Mouse (Mus musculus) midbrain, embryonic 11.5 days (tissue): ENCODE data around the gene Hist2h2aa2. TPM values are rescaled to one million over a fixed set of nuclear protein-coding genes. Genes with fewer than 3 reads are reported as not detected.
A peak's percentile ranks its signal among the peaks of the same experiment; 100 is the strongest.

Experiments
- ATAC-seq: fragments of 200-750 bp; cut with Nextera tagmentation; 2 replicates; pipeline ENCODE4 v1.8.0; 2017; ENCODE audit warnings: moderate TSS enrichment, moderate library complexity; ENCODE audit not compliant: low FRiP score
- DNase-seq: peaks from one replicate; pipeline ENCODE4 v3.0.0; 2015; ENCODE audit warnings: low spot score; ENCODE audit errors: missing footprints
- H3K27ac ChIP-seq: fragments of 300-500 bp; sonication (generic); 2 replicates; pipeline ENCODE4 v1.5.1; 2014; ENCODE audit warnings: low read depth, low read length
- H3K27me3 ChIP-seq: fragments of 300-500 bp; sonication (generic); 2 replicates; pipeline ENCODE4 v1.6.1; 2014; ENCODE audit warnings: mild to moderate bottlenecking, low read length, moderate library complexity, mixed read lengths; ENCODE audit not compliant: control insufficient read depth, insufficient read depth
- H3K36me3 ChIP-seq: fragments of 300-500 bp; sonication (generic); 2 replicates; pipeline ENCODE4 v1.6.1; 2014; ENCODE audit warnings: mild to moderate bottlenecking, low read length, moderate library complexity, mixed read lengths; ENCODE audit not compliant: control insufficient read depth, insufficient read depth
- H3K4me1 ChIP-seq: fragments of 300-500 bp; sonication (generic); 2 replicates; pipeline ENCODE4 v1.6.1; 2014; ENCODE audit warnings: low read length; ENCODE audit not compliant: control insufficient read depth, insufficient read depth
- H3K4me2 ChIP-seq: fragments of 300-500 bp; sonication (generic); 2 replicates; pipeline ENCODE4 v1.6.1; 2014; ENCODE audit warnings: mild to moderate bottlenecking, moderate library complexity
- H3K4me3 ChIP-seq: fragments of 300-500 bp; sonication (generic); 2 replicates; pipeline ENCODE4 v1.5.1; 2014; ENCODE audit warnings: low read depth, low read length
- H3K9ac ChIP-seq: fragments of 300-500 bp; sonication (generic); 2 replicates; pipeline ENCODE4 v1.6.1; 2014; ENCODE audit warnings: low read length
- H3K9me3 ChIP-seq: fragments of 300-500 bp; sonication (generic); 2 replicates; pipeline ENCODE4 v1.6.1; 2016; ENCODE audit warnings: low read length; ENCODE audit not compliant: control insufficient read depth
- WGBS: fragments of 180-500 bp; shearing (Covaris S2); extraction: QIAGEN DNeasy Blood & Tissue Kit; methylation state at CpG from one replicate; pipeline ENCODE4 v1.1.7; 2014; 5-methylcytosine and 5-hydroxymethylcytosine counted together
- polyA plus RNA-seq: library from polyadenylated mRNA; unstranded; fragments of >200 nt; fragmentation: Nextera tagmentation; extraction: Ambion mirVana; gene quantifications from 2 replicates; pipeline ENCODE4 v1.2.1, GENCODE M21; 2014

The Hist2h2aa2 gene
- polyA plus RNA-seq, 1 experiment from 2014 or later, result 55.2 TPM

- no peak overlapping the region for H3K9ac ChIP-seq
- no peak overlapping the region for H3K4me2 ChIP-seq
- WGBS, result 78% methylated on average over 4 of the region's 4 CpGs
- ATAC-seq, result no peak
- no peaks in the 10 kb centered on the region for H3K36me3 ChIP-seq
- no peaks in the 10 kb centered on the region for H3K9me3 ChIP-seq
- no peak overlapping the region for H3K4me3 ChIP-seq
- peaks cover under 1% of the 10 kb centered on the region; the same call in 1 of the 2 replicates for H3K4me1 ChIP-seq
- DNase-seq, result no peak
- H3K27me3 ChIP-seq, result no peaks in the 10 kb centered on the region
- H3K27ac ChIP-seq, result no peak overlapping the region
Observed at GRCm38 (mm10) chr3:96230910-96231757, 8.9 kb downstream of the Hist2h2aa2 start.

GRCm38 (mm10) chr3:96230404-96230803 lies 9.7 kb downstream of the Hist2h2aa2 start:
- WGBS, result 79% methylated on average over 2 of the region's 2 CpGs
- Histone ChIP-seq H3K4me2 (no peak overlapping the region), H3K4me1 (peaks cover 5% of the 10 kb centered on the region; the same call in 1 of the 2 replicates), H3K9me3 (no peaks in the 10 kb centered on the region), H3K27me3 (no peaks in the 10 kb centered on the region), H3K4me3 (no peak overlapping the region), H3K36me3 (no peaks in the 10 kb centered on the region), H3K27ac (no peak overlapping the region), H3K9ac (no peak overlapping the region)
- DNase-seq, result no peak
- ATAC-seq, result no peak

GRCm38 (mm10) chr3:96228828-96229227 lies 11.2 kb downstream of the Hist2h2aa2 start:
- ATAC-seq, result no peak
- H3K4me2 ChIP-seq, result no peak overlapping the region
- H3K9me3 ChIP-seq, result no peaks in the 10 kb centered on the region
- 87% methylated on average over 2 of the region's 2 CpGs for WGBS
- H3K27me3 ChIP-seq, result no peaks in the 10 kb centered on the region
- H3K4me3 ChIP-seq, result no peak overlapping the region
- DNase-seq, result no peak
- H3K9ac ChIP-seq, result no peak overlapping the region
- H3K27ac ChIP-seq, result no peak overlapping the region
- peaks cover 7% of the 10 kb centered on the region; the same call in 1 of the 2 replicates for H3K4me1 ChIP-seq
- H3K36me3 ChIP-seq, result no peaks in the 10 kb centered on the region

- ATAC-seq (no peak), DNase-seq (no peak)
- 76% methylated on average over 8 of the region's 8 CpGs for WGBS
- Histone ChIP-seq H3K4me3 (no peak overlapping the region), H3K4me2 (no peak overlapping the region), H3K27me3 (no peaks in the 10 kb centered on the region), H3K9ac (no peak overlapping the region), H3K9me3 (no peaks in the 10 kb centered on the region), H3K27ac (no peak overlapping the region), H3K36me3 (no peaks in the 10 kb centered on the region), H3K4me1 (peaks cover 15% of the 10 kb centered on the region; the same call in 1 of the 2 replicates)
Observed at GRCm38 (mm10) chr3:96226695-96227648, 13.1 kb downstream of the Hist2h2aa2 start.

GRCm38 (mm10) chr3:96225421-96225820 lies 14.7 kb downstream of the Hist2h2aa2 start:
- Histone ChIP-seq H3K36me3 (no peaks in the 10 kb centered on the region), H3K4me2 (no peak overlapping the region), H3K4me3 (no peak overlapping the region), H3K4me1 (peaks cover 21% of the 10 kb centered on the region), H3K27me3 (no peaks in the 10 kb centered on the region), H3K9me3 (no peaks in the 10 kb centered on the region), H3K27ac (no peak overlapping the region), H3K9ac (peak overlapping the region; percentile 18)
- 15% methylated on average over 2 of the region's 2 CpGs for WGBS
- no peak for ATAC-seq
- DNase-seq, result no peak

GRCm38 (mm10) chr3:96222774-96223173 lies 17.3 kb downstream of the Hist2h2aa2 start:
- Histone ChIP-seq H3K27ac (no peak overlapping the region), H3K4me3 (no peak overlapping the region), H3K36me3 (no peaks in the 10 kb centered on the region), H3K27me3 (no peaks in the 10 kb centered on the region), H3K4me1 (peaks cover 26% of the 10 kb centered on the region), H3K9ac (no peak overlapping the region), H3K9me3 (no peaks in the 10 kb centered on the region), H3K4me2 (peak overlapping the region; percentile 5)
- ATAC-seq, result no peak
- 89% methylated on average over 4 of the region's 4 CpGs for WGBS
- no peak for DNase-seq

GRCm38 (mm10) chr3:96221640-96222038 lies 18.4 kb downstream of the Hist2h2aa2 start:
- Histone ChIP-seq H3K9ac (peak overlapping the region; percentile 94), H3K9me3 (no peaks in the 10 kb centered on the region), H3K4me1 (peaks cover 26% of the 10 kb centered on the region), H3K27me3 (no peaks in the 10 kb centered on the region), H3K4me2 (peak overlapping the region; percentile 85), H3K36me3 (no peaks in the 10 kb centered on the region), H3K4me3 (peak overlapping the region; percentile 60), H3K27ac (peak overlapping the region; percentile 96)
- 14% methylated on average over 9 of the region's 9 CpGs for WGBS
- ATAC-seq (no peak), DNase-seq (peak; percentile 93)

- Histone ChIP-seq H3K4me3 (peak within 1 kb of the TSS; percentile 60), H3K36me3 (no peaks in the 10 kb centered on the region), H3K27ac (peak within 1 kb of the TSS; percentile 96), H3K9ac (peak within 1 kb of the TSS; percentile 94), H3K9me3 (no peaks in the 10 kb centered on the region), H3K4me2 (peak within 1 kb of the TSS; percentile 85), H3K27me3 (no peaks in the 10 kb centered on the region), H3K4me1 (peaks cover 24% of the 10 kb centered on the region)
- DNase-seq (peak; percentile 98), ATAC-seq (peak; percentile 88)
- WGBS, result under 1% methylated on average over 43 of the region's 43 CpGs
Observed at GRCm38 (mm10) chr3:96220765-96221639, 19.1 kb downstream of the Hist2h2aa2 start, which contains the start of the genes Hist2h2ac and Hist2h2be. TSS of gene Hist2h2ac (minus strand) at chr3:96220880. TSS of gene Hist2h2be (plus strand) at chr3:96221119.
